Mouse (Mus musculus): ENCODE measurements at regions not wholly inside any gene's neighbourhood (a gene's known extent, or its start where the extent isn't known, plus 50 kb on each side); places are given as distances from the start of the nearest gene placed in this dataset.

DNA sequence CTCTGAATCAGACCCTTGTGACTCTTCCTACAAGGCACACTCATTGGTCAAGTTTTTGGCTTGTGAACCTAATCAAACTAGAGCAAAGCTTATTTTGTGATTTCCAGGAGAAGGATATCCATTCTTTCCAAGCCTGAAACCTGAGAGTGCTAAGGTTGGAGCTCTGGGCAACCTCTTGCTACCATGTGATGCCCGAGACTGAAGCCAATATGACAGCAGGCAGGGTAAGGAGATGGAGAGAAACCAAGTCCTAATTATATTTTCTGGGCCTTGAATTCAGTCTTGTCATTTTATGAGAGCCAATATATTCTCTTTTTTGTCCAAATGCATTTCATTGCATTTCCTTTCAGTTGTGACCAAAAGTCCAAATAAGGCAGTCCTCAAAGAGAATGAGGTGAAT is 434.5 kb downstream of the 9330182O14Rik start:
- H3K27me3 ChIP-seq (ENCODE audit: control insufficient read depth, insufficient read depth, low read length): no peaks in the 10 kb centered on the region
- no peak for DNase-seq (ENCODE audit: low spot score)
- no peak overlapping the region for H3K9ac ChIP-seq (ENCODE audit: low read depth, low read length, severe bottlenecking)
- WGBS: 77% methylated on average over 1 of the region's 1 CpGs
- TF ChIP-seq POLR2A (IDR thresholded peaks at IDR 0.05; ENCODE audit: borderline replicate concordance, extremely low read depth, insufficient read depth, insufficient read length): no peak
- no peak for ATAC-seq (ENCODE audit: low FRiP score, low read depth)
- no peaks in the 10 kb centered on the region for H3K36me3 ChIP-seq (ENCODE audit: control insufficient read depth, insufficient read depth, low read length)
- H3K4me1 ChIP-seq (ENCODE audit: control insufficient read depth, insufficient read depth, low read length): no peaks in the 10 kb centered on the region
- H3K9me3 ChIP-seq (ENCODE audit: control insufficient read depth, low read length): no peaks in the 10 kb centered on the region
- no peak overlapping the region for H3K4me2 ChIP-seq (replicated peaks; ENCODE audit: low read depth, low read length, severe bottlenecking)
- H3K27ac ChIP-seq (replicated peaks; ENCODE audit: low read depth, low read length): no peak overlapping the region
- no peak overlapping the region for H3K4me3 ChIP-seq (replicated peaks; ENCODE audit: low read length)

All from limb, embryonic 14.5 days (tissue).